Mouse (Mus musculus) ES-E14 (cell line): ENCODE measurements at regions not wholly inside any gene's neighbourhood (a gene's known extent, or its start where the extent isn't known, plus 50 kb on each side); places are given as distances from the start of the nearest gene placed in this dataset.

Experiments
- MAFK ChIP-seq: IDR thresholded peaks from 2 replicates; pipeline ENCODE4 v1.6.1; 2014; ENCODE audit warnings: mild to moderate bottlenecking, low read depth, low read length, inconsistent platforms; ENCODE audit not compliant: insufficient read depth
- ZC3H11A ChIP-seq: IDR thresholded peaks from 2 replicates; pipeline ENCODE4 v1.6.1; 2012; ENCODE audit warnings: low read depth, mild to moderate bottlenecking, inconsistent platforms, low read length, borderline replicate concordance

GRCm38 (mm10) chr6:84481205-84481604 is 112.5 kb downstream of the Cyp26b1 start:
- TF ChIP-seq ZC3H11A, result no peak
- TF ChIP-seq MAFK, result no peak
